Mouse (Mus musculus) B cell, adult 2 months (primary cell): Measurements from ENCODE around the gene Ltb4r1.

Experiments
- DNase-seq, 2 experiments: peaks; one replicate each; pipeline ENCODE4 v3.0.0; 2022

Ltb4r1 gene

DNA sequence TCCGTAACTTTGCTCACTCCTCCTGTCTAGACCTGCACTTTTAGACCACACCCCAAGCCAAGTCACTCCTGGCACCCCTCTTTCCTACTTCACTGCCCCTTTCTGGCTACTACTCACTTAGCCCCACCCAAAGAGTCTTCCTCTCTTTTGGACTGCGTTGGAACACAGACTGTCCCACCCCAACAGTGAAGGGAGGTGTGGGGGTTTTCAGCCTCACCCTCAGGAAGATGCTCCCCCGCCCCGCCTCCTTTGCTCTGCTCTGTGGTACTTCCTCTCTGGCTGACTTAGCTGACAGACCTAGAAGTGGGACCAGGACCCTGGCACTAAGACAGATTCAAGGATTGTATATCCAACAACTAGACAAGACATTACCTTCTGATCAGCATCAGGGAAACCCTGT lies at the start of gene Ltb4r1:
TSS of gene Ltb4r1 (plus strand) at position 267 of the 400 bp plus-strand sequence.
- no peak for DNase-seq

DNA sequence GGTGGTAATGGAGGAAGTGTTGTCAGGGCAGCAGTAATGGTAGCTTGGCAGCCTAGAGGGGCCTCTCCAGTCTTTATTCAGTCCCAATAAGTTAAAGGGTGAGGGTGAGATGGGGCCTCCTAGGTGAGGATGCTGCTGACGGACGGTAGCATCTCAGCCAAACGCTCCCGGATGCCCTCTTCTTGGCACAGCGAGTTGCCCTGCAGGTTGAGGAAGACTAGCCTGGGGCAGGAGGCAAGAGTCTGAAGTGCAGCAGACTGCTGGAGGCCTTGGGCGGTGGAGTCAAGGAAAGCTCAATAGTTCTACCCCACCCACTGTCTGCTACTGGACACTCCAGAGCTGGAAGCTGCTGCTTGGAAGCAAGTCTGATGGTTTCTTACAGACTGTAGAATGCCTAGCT lies 49.5 kb upstream of the Ltb4r1 start:
- DNase-seq, result no peak

DNA sequence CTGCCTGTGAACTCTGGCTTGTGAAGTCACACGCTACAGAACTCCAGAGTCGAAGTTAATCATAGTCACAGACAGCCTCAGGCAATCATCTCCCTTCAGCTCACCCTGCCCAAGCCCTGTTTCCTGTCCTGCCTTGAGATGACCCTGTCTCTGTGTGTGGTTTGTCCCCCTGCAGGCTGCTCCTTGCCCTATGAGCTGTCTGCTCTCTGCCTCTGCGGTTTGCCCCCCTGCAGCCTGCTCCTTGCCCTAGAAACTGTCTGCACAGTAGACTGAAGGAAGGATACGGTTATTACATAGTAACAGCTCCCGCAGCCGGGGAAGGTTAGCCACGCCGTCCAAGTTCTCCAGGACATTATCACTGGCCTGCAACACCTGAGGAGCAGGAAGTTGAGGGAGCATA lies 48.9 kb upstream of the Ltb4r1 start:
- no peak for DNase-seq

DNA sequence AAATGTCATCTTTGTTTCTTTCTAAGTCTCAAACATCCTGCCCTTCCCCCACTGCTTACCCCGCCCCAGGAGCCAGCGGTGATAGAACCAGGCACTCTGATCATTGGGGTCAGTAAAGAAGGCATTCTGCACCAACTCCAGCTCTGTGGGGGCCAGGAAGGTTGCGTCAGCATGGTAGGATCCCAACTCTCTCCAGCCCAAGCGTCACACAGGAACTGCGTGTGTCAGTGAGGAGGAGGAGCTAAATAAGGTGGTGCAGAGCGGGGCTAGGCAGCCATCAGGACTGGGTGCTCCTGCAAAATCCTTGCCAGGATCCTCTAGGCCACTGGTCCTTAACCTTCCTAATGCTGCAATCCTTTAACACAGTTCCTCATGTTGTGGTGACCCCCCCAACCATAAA lies 46.0 kb upstream of the Ltb4r1 start:
- DNase-seq, result no peak

DNA sequence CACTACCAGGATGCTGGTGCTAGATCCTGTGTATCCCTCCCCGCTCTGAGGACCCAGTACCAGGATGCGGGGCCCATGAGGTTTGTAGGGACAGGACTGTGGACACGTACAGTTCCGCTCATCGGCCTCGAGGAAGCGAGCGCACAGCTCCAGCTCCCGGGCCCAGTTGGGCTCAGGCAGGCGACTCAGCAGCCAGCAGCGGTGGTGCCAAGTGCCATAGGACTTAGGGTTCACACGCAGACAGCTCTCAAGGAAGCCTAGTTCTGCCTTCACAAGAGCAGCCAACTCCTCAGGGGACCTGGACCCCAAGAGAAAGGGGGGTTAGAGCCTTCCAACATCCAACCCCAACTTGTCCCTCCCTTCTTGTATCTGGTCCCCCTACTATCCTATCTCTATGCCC lies 45.1 kb upstream of the Ltb4r1 start:
- DNase-seq, result no peak

DNA sequence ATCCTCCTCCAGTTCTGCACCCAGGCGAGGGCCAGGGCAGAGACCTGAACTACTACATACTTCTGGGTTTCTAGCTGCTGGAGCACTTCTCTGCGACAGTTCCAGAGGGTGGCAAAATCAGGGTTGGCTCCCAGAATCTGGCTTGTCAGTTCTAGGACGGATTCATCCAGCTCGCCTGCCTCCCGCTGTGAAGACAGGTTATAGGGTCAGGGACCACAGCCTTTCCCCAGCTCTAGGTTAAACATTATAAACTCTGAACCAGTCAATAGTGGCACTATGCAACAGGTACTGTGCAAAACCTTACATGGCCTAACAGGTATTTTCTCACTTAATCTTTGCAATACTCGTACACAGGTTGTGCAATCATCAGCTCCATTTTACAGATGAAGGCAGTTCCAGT lies 44.7 kb upstream of the Ltb4r1 start:
- DNase-seq, result no peak

DNA sequence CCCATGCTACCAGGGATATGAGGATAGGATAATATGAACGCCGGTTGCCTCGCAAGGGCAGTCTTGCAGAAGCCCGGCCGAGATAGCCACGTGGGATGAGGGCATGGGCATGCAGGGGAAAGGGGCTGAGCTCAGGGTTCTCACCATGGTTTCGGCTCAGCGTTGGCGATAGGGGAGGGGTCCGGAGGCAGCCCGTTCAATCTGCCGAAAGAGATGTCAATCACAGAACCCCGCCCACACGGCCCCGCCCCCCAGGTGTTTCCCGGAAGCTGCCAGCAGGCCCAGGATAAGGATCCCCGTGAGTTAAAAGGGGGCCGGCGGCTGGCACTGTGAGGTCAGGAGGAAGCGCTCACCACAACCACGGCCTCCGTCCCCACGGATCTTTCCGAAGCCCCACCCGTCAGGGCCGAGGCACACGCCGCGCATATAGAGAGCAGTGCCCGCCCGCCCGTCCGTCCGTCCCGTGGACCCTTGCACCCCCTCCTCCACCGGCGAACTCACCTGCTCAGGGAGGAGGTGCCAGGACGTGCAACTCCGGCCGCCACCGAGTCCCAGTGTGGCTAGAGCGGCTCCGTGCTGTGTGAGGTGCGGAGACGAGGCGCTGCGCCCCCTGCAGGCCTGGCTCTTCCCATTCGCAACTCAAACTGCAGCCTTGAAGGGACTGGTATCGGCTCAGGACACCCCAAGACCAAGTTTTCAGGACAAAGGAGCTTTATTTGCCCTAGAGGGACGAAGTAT lies 43.9 kb upstream of the Ltb4r1 start, which contains the start of gene Rabggta:
TSS of gene Rabggta (minus strand) at position 564 of the 738 bp plus-strand sequence.
- peak; percentile 96 to 97 for DNase-seq

DNA sequence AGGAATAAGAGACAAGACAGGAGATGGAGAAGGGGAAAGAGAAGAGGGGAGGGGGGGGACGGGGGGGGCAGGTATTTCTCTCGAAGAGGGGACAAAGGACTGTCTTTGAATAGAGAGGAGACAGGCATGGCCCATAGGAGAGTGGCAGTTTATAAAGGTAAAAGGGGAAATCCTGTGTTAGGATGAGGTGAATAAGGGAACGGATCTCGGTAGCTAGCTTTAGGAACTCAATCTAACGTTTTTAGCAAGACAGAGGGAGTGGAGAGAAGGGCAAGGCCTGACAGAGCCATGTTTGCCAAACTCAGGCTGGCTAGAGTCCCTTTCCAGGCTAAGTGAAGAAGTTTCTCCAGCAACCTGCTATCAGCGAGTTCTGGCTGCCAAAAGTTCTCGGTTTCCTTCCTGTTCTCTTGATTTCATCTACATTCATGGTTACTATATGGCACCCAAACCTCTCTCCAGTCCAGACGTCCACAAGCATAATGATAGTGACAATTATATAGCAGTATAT lies 43.3 kb upstream of the Ltb4r1 start:
- DNase-seq, result no peak

DNA sequence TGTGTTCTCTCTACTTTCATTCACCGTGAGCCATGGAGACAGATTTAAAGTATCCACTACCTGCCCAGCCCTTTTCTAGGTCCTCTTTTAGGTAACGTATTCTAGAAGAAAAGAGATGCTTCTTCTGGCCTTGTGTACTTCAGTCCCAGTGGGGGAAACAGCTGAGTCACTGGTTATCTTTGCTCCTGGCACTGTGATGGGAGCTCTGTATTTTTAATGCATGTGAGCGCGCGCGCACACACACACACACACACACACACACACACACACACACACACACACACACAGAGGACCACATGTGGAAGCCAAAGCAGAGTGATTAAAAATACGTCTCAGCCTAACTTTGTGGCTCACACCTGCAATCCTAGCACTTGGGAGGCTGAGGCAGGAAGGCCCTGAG lies 42.3 kb upstream of the Ltb4r1 start:
- DNase-seq, result no peak

DNA sequence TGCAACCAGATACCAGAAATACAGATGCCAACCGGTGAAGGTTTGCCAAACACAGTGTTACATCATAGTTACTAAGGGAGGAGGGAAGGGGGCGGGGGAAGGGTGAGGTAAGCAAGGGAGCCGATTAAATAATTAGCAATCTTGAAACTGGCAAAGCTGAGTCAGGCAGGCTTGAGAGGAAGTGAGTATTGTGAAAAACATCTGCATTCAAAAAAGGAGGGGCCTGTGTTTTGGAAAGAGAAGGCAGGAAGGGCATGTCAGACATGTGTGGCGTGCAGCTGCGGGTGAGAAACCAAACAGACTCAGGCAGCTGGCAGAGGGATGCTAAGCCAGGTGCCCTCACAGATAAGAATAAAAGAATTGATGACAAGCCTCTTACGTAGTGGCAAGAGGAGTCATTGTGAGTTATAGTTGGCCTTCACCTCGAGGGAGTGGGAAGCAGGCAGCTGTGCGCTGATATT lies 41.3 kb upstream of the Ltb4r1 start:
- DNase-seq, result peak; percentile 74 to 82

DNA sequence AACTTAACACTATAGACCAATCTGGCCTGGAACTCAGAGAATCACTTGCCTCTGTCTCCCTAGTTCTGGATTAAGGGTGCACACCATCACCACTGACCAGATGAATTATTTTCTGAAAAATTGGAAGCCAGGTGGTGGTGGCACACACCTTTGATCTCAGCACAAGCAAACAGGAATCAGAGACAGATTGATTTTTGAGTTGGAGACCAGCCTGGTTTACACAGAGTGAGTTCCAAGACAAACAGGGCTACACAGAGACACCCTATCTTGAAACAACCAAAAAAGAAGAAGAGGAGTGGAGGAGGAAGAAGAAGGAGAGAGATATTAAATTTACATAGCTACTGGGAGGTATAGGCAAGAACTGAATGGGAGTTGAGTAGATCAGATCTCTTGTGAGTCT lies 39.5 kb upstream of the Ltb4r1 start:
- no peak for DNase-seq

DNA sequence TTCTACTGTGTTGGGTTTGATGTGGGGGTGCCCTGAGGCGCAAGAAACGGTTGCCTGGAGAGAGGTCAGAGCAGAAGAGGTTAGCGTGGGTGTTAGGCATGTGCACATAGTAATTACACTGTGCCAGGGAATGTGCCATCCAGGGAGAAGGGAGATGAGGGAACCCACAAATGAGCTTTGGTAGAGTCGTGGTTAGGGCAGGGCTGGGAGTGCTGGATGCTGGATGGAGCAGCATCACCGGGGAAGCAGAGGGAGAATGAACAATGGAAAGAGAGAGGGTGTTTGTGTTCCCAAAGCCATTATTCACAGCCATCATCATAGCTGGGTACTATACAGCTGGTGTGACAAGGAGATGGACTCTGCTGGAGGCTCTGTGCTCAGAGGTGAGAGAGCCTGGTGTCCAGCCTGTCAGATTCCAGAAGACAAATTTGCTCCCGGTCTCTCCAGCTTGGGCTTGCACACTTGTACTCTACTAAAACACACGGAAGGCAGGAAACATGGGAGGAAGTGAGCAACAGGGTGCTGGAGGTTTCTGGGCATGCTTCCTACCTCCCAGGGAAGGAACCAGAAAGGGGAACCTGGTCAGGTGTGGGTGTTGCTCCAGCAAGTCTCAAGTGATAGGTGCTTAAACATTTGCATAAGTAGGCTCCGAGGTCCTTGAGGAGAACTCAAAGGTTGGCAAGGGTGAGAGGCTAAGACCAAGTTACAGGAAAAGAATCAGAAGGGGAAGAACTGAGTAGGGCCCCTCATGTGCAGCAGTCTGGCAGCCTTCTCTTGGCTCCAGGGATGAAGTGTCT lies 37.7 kb upstream of the Ltb4r1 start:
- peak; percentile 20 to 22 for DNase-seq

DNA sequence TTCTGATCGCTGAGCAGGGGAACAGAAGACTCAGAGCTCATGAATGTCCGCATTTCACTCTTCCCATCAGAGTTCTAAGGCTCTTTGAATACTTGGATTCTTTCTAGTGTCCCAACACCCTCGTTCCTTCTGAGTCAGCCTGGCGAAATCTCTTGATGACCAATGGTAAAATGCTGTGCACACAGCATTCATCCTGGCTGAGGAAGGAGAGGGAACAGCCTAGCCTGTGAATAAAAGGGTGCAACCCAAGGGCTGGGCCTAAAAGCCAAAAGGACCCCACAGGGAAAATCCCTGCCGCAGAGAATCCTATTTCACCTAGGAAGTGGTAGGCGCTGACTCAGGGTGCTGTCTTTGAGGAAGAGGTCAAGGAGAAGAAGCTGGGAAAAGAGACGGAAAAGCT lies 35.6 kb upstream of the Ltb4r1 start:
- no peak for DNase-seq

DNA sequence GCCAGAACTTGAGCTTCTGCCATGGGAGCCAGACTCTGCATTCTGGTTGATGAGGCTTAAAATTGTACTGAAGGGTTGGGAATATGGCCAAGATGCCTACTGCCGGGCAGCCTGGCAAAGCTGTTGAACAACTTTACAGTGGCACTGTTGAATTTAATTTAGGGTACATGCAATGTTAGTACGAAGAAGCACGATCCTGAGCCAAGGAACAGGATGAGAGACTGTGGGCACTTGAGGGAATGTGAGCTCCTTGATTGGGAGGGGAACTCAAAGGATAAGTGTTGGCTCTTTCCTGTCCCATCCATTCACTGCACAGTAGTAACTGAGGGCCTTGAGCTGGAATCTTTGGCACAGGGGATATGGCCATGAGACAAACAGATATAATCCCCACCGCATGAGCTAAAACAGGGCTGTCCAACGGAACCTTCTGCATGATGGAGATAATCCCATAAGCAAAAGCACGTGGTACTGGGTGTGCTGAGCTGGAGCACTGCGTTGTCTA lies 35.2 kb upstream of the Ltb4r1 start:
- no peak for DNase-seq

DNA sequence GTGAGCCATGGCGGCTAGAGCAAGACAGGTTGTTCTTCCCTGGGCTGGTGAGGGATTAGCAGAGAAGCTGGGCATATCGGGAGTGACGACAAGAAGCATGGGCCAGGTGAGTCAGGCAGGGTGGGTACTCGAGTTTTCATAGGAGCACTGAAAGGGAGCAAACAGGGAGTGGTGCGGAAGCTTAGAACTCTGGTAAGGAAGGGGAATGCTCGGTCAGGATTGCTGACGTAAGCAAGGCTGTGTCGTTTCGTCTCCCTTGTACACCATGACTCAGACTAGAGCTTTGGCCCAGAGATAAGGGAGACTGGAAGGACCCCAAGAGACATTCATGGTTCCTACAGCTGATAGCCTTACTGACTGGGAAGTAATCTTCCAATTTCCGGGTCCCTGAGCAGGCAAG lies 31.9 kb upstream of the Ltb4r1 start:
- no peak for DNase-seq

DNA sequence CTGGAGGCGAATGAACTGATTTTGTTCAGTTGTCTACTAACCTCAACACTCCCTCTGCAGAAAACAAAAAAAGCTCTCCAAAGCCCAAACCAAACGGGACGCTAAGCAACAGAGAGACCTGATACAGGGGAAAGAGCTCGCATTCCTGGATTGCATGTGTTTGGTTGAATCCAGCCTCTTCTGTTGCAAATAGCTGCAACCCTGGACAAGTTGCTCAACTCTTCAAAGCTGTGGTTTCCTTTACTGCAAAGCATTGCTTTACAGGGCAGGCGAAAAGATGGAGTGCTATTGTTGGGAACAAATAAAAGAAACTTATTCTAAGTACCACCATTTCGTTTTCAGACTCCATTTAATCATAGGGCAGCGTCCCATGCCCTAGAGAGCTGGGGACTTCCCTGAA lies 30.9 kb upstream of the Ltb4r1 start:
- no peak for DNase-seq

DNA sequence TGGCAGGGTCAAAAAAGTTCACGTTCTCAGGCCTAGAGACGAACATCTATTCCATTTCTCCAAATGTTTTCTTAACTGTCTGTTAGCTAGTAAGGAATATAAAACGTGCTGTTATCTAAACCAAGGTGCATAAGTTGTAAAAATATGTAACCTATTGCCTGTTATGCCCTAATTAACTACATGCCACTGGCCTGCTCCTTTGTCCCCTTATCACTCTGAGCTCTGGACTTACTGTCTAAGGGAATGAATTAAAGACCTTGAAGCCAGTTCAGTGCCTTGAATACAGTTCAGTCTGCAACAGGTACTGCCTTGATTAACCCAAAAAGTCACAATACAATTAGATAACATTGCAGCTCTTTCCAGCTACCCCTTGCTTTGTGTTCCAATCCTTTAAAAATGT lies 30.4 kb upstream of the Ltb4r1 start:
- no peak for DNase-seq

DNA sequence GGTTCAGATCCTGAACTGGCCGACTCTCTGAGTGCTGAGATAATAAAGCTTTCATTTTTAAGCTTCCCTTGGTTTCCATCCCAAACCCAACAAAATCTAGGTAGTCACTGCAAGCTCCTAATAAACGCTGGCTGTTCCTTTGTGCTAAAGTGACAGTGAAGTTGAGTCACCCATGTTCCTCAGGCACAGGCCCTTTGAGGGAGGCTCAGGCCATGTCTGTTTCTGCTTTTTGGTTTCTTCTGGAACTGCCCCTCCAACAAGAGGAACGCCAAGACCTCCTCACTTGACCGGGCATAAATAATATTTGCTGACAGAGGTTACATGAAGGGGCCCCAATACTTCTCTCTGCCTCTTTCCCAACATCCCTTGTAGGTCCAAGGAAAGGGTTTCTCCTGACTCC lies 30.0 kb upstream of the Ltb4r1 start:
- DNase-seq, result no peak

DNA sequence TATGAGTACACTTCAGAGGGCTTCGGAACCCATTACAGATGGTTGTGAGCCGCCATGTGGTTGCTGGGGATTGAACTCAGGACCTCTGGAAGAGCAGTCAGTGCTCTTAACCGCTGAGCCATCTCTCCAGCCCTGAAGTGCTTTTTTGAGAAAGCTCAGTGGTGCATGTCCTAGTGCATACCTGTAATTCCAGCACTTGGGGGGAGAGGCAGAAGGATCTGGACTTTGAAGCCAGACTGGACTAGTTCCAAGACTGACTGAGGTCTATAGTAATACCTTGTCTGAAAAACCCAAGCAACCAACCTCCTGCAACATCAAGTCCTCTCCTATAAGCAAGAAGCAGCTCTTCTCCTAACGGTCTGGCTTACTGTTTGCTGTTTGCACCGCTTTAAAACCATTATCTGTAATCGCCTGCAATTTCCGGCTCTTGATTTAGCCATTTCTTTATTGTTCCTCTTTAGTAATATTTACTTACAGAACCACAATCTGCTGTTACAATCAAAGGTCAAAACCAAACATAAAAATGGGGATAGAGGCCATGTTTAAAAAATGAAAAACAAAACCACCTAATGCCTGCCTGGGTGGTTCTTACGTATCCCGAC lies 28.6 kb upstream of the Ltb4r1 start:
- no peak for DNase-seq

DNA sequence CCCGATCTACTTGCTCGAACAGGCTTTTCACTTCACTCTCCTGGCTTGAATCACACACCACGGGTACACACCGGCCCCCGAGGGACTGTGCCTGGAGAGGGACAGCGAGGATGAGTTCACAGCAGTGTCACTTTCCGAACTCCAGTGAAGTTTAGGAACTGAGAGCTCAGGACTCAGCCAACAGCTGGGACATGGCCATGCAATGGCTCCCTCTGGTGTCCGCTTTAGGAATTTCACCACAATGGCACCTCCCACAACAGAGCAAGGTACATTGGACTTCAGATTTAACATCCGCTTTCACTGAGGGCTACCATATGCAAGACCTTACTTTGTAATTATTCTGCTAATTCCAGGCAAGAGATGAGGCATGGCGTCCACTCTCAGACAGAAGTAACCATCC lies 22.1 kb upstream of the Ltb4r1 start:
- DNase-seq, result peak; percentile 93 to 94

DNA sequence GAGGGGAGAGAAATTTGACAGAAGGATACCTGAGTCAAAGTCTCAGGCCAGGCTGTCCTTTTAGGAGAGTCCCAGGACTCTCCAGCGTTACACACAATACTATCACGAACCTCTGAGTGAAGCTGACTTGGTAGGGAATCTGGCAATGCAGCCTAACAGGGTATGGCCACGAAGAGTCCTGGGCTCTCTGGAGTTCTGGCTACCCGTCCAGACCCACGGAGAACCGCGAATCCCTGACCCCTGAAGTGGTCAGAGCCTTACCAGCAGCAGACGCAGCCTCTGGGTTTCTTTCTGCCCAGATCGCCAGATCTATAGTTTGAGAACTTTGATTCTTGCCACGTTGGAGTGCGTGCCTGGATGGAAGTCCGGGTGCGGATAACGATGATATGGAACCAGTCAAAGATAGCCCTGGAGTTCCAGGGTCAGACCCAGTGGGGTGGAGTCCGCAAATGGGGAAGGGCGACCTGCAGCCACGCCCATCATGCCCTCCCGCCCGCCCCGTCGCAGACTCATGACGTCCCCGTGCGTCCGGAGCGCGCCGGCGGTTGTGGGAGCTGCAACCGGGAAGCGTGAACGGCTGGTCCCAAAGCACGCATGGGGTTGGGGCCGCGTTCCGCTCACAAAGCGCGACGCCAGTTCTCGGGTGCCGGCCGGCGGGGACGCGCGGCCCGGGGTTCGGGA lies 20.4 kb upstream of the Ltb4r1 start, which contains the start of the genes Dhrs1 and Nop9:
TSS of gene Dhrs1 (minus strand) at position 511 of the 681 bp plus-strand sequence.
TSS of gene Nop9 (plus strand) at position 514 of the 681 bp plus-strand sequence.
- peak; percentile 89 to 90 for DNase-seq

DNA sequence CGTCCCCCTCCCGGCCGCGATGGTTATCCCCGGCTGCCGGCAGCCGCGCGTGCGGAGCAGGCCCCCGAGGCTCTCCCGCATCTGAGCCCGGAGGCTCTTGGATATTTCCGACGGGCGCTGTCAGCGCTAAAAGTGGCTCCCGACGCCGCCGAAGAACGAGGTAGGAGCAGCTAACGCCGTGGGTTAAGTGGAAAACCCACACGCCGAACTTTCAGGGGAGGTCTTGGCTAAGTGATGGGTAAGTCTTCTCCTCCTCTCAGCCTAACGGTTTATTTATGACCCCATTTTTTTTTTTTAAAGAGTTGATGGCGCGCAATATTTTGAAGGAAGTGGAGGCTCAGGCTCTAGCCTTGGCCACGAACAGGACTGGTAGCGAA lies 19.9 kb upstream of the Ltb4r1 start:
- no peak for DNase-seq
